Mouse (Mus musculus): Measurements from ENCODE around the gene Iffo2.

DNA sequence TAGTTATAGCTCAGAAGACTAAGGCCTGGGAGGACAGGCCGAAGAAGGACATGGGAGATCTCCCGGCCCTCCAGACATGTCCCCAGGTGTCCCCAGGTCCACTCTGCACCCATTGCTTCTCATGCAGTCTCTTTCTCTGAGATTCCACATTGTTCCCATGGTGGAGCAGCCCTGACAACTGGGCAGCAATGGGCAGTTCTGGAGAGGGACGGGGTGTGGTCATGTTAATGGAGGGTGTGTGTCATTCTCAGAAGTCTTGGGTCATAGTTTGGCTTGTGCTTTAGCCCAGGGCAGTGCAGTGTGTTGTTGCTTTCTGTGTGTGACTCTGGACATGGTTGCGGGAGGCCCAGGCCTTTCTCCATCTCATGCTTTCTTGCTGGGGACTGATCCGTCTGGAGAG lies 76.4 kb downstream of the Iffo2 start:
- TF ChIP-seq CTCF (IDR thresholded peaks at IDR 0.05; ENCODE audit: low read depth) (no peak), EP300 (IDR thresholded peaks at IDR 0.05; ENCODE audit: low read depth) (no peak)

Measured in liver, embryonic 14.5 days (tissue).